Mouse (Mus musculus) common myeloid progenitor, adult 5-6 weeks (primary cell): ENCODE results near the gene Tmem167b. TPM values are rescaled to one million over a fixed set of nuclear protein-coding genes. Genes with fewer than 3 reads are reported as not detected.
"Not testable (repeated sequence)": the region's sequence is repeated elsewhere in the genome, so short reads cannot be mapped to it uniquely, and the experiment has no call there.

Source experiments
- ATAC-seq: replicated peaks from 2 replicates; pipeline ENCODE4 v1.8.0; 2016; ENCODE audit warnings: low read depth, mild to moderate bottlenecking, moderate TSS enrichment, inconsistent platforms; ENCODE audit not compliant: poor library complexity, severe bottlenecking
- total RNA-seq: library from RNA; stranded (forward); fragments of 200-1000, 187-1606 nt; gene quantifications from 2 replicates; pipeline ENCODE4 v1.2.3, GENCODE M21; 2017

The Tmem167b gene
- 29.2 and 33.6 TPM in 2 replicates for total RNA-seq

DNA sequence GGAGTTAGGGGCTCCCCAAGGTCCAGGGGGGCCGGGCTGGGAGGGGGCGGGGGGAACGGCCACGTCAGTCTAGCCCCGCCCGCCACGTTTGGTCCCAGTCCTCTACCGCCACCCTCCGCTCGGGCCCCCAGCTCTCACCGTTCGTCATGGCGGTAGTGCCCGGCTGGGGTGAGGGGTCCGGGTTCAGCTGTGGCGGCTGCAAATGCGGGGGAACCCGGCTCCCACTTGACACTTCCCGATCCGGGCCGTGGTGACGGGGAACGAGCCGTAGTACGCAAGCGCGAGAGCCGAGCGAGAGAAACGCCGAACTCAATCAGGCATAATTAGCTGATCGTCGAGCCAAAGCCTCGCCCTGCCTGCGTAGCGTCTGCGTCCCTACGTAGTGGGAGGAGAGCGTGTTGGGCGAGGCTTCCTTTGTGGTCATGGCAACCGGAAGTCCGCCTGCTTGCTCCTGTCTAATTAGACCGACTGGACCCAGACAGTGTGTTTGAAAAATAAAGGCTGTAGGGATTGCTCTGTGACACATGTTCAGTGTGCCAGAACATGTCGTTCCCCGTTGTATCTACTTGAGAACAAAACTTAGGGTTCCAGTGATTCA, at the start of gene Tmem167b:
Tmem167b (minus strand) TSS at position 334 of the 598 bp plus-strand sequence.
- ATAC-seq = peak; percentile 92

- ATAC-seq = 0 out of 2 replicates have a peak, but pooled peaks have one; percentile 36
These were observed 46.6 kb upstream of the Tmem167b start for GRCm38 (mm10) chr3:108608906-108609305.

GRCm38 (mm10) chr3:108591530-108592522, 29.6 kb upstream of the Tmem167b start:
- peak; percentile 15 for ATAC-seq

- peak; percentile 99 for ATAC-seq
These were observed 28.7 kb upstream of the Tmem167b start, which contains the start of gene Wdr47 for GRCm38 (mm10) chr3:108590786-108591529. Gene Wdr47 (plus strand): TSS chr3:108591279.

GRCm38 (mm10) chr3:108588446-108588845, 26.2 kb upstream of the Tmem167b start:
- no peak for ATAC-seq

GRCm38 (mm10) chr3:108584580-108584979, 22.3 kb upstream of the Tmem167b start:
- ATAC-seq = no peak

GRCm38 (mm10) chr3:108574018-108574417, 11.8 kb upstream of the Tmem167b start:
- peak; percentile 39 for ATAC-seq

GRCm38 (mm10) chr3:108572309-108573010, 10.2 kb upstream of the Tmem167b start:
- ATAC-seq = no peak

DNA sequence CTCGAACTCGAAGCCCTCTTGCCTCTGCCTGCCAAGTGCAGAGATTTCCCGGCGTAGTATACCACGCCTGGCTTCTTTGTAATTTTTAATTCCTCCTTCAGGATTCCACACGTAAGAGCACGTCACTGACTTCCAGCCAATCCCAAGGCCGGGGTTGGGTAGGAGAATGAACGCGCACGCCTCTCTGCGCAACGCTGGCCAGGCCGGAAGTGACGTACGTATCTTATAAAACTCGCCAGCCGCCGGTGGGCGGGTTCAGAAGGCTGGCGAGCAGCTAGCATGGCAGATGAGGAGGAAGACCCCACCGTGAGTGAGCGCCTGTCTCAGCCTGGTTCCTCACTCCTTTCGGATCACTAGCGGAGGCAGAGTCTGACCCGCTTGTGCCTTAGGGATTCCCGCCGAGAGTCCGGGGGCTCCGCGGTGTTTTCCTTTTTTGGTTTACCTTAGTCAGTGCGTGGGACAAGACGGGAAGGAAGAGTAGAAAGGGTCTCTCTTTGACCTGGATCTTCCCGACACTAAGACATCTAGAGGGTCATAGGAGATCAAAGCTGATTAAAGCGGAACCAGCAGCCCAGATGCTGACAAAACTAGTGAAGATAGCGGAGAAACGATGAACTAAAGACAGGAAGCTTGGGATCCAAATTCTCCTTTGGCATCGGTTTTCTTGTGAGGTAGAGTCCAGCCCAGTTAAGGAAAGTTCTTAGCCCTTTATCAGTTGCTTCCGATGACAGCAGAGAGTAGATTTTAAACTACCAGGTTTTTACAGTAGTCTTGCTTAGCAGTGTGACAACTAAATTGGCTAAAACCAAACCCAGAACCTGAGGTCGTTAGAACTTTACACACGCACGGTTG, 9.4 kb upstream of the Tmem167b start, which contains the start of gene Taf13:
Taf13 (plus strand) TSS at position 256 of the 852 bp plus-strand sequence.
- ATAC-seq = peak; percentile 95

GRCm38 (mm10) chr3:108570813-108571212, 8.5 kb upstream of the Tmem167b start:
- no peak for ATAC-seq

- not testable (repeated sequence) for ATAC-seq
These were observed 7.4 kb upstream of the Tmem167b start for GRCm38 (mm10) chr3:108569636-108570035.

GRCm38 (mm10) chr3:108567990-108568877, 6.0 kb upstream of the Tmem167b start:
- no peak for ATAC-seq

DNA sequence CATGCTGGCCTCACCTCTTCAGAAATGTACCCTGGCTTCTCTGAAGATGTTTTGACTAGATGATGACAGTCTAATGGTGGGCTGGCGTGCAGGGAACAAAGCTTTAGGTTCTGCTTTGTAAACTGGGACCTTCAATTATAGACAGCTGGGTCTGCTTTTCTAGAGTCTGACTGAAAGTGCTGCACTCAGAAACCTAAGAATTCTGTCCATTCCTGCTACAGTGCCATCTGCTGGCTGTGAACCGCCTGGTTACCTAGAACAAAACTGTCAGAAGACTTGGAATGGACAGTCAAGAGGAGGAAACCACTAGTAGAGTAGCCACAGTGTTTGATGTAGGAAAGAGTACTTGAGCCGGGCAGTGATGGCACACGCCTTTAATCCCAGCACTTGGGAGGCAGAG, 1.0 kb upstream of the Tmem167b start:
- peak; percentile 57 for ATAC-seq

DNA sequence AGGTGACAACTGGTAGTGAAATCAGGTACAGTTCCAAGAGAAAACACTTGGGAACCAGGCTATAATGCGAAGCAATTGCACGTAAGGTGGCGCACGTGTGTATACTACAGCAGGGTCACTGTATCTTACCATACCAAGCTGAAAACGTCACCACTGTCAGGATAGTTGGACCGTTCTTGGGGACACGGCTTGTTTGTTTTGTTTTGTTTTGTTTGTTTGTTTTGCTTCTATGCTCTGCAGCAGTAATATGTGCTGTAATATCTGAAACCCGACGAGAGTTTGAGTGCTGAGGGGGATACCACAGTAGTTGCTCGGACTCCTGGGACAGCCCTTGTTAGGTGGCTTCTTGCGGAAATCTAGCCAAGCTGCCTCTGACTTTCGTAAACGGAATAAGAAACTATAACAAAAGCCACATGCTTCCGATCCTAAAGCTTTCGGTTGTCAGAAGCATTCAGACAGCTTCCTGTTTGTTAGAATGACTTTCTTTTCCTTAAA, 558 bp upstream of the Tmem167b start:
- peak; percentile 63 for ATAC-seq

- ATAC-seq = no peak
These were observed 4.4 kb downstream of the Tmem167b start for GRCm38 (mm10) chr3:108557888-108558287.

DNA sequence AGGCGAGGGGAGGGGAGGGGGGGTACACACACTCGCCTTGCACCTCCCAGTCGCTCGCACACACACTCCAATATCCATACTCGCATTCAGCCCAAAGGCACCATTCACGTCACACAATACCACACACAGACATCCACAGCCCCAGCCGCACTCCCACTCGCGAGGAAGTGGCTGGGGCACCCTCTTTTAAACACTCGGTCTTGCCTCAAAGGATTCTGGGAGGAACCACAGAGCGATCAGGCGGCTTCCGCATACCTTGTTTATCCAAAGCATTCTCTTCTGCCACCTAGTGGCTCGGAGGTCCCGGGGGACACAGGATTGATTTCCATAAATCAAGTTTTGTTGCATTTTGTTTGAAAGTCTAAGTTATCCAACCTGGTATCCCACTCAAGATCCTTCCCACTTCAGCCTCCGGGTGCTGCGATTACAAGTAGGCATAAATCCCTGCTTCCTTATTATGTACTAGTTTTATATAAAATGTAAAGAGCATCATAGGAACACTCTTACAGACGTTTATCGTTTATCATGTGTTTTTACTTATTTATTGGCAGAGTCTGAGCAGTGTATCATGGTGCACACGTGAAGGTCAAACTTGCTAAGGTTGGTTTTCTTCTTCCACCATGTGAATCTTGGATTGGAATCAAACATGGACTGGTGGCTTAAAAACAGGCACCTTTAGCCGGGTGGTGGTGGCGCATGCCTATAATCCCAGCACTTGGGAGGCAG, 7.5 kb downstream of the Tmem167b start:
- ATAC-seq = peak; percentile 100

- ATAC-seq = peak; percentile 33
These were observed 8.1 kb downstream of the Tmem167b start for GRCm38 (mm10) chr3:108554111-108554561.
